Mouse (Mus musculus) embryonic facial prominence, embryonic 11.5 days (tissue): ENCODE results near the gene Rp9. TPM values are rescaled to one million over a fixed set of nuclear protein-coding genes. Genes with fewer than 3 reads are reported as not detected.

ENCODE experiments used
- ATAC-seq: fragments of 200-750 bp; cut with Nextera tagmentation; replicated peaks from 2 replicates; pipeline ENCODE4 v1.8.0; 2017; ENCODE audit warnings: low read depth; ENCODE audit not compliant: insufficient number of reproducible peaks, low FRiP score, low TSS enrichment
- DNase-seq: peaks from one replicate; pipeline ENCODE4 v3.0.0-alpha.2; 2015; ENCODE audit warnings: low spot score
- H3K27ac ChIP-seq: fragments of 300-500 bp; sonication (generic); replicated peaks from 2 replicates; pipeline ENCODE4 v1.5.1; 2014; ENCODE audit warnings: mild to moderate bottlenecking, low read depth, low read length, control low read depth
- H3K27me3 ChIP-seq: fragments of 300-500 bp; sonication (generic); 2 replicates; pipeline ENCODE4 v1.6.1; 2014; ENCODE audit warnings: mild to moderate bottlenecking, low read length, moderate library complexity, mixed read lengths; ENCODE audit not compliant: control insufficient read depth, insufficient read depth
- H3K36me3 ChIP-seq: fragments of 300-500 bp; sonication (generic); replicated peaks from 2 replicates; pipeline ENCODE4 v1.6.1; 2014; ENCODE audit warnings: low read depth, mild to moderate bottlenecking, low read length, moderate library complexity, mixed read lengths; ENCODE audit not compliant: control insufficient read depth, insufficient read depth
- H3K4me1 ChIP-seq: fragments of 300-500 bp; sonication (generic); 2 replicates; pipeline ENCODE4 v1.6.1; 2014; ENCODE audit warnings: low read length, mixed read lengths; ENCODE audit not compliant: control insufficient read depth, insufficient read depth
- H3K4me2 ChIP-seq: fragments of 300-500 bp; sonication (generic); 2 replicates; pipeline ENCODE4 v1.6.1; 2014; ENCODE audit warnings: low read depth, mild to moderate bottlenecking, control low read depth, low read length, moderate library complexity
- H3K4me3 ChIP-seq: fragments of 300-500 bp; sonication (generic); 2 replicates; pipeline ENCODE4 v1.5.1; 2014; ENCODE audit warnings: low read depth, low read length, control low read depth
- H3K9ac ChIP-seq: fragments of 300-500 bp; sonication (generic); replicated peaks from 2 replicates; pipeline ENCODE4 v1.6.1; 2014; ENCODE audit warnings: mild to moderate bottlenecking, control low read depth, low read length
- H3K9me3 ChIP-seq: fragments of 300-500 bp; sonication (generic); replicated peaks from 2 replicates; pipeline ENCODE4 v1.6.1; 2016; ENCODE audit warnings: mild to moderate bottlenecking, low read length, inconsistent platforms, mixed read lengths; ENCODE audit not compliant: control insufficient read depth
- WGBS: fragments of 180-500 bp; shearing (Covaris S2); extraction: QIAGEN DNeasy Blood & Tissue Kit; methylation state at CpG from one replicate; pipeline ENCODE4 v1.1.7; 2014; 5-methylcytosine and 5-hydroxymethylcytosine counted together
- polyA plus RNA-seq: library from polyadenylated mRNA; unstranded; fragments of >200 nt; fragmentation: Nextera tagmentation; extraction: Ambion mirVana; gene quantifications from 2 replicates; pipeline ENCODE4 v1.2.1, GENCODE M21; 2014

The Rp9 gene
- polyA plus RNA-seq, 1 experiment from 2014 or later: 56.1 TPM

DNA sequence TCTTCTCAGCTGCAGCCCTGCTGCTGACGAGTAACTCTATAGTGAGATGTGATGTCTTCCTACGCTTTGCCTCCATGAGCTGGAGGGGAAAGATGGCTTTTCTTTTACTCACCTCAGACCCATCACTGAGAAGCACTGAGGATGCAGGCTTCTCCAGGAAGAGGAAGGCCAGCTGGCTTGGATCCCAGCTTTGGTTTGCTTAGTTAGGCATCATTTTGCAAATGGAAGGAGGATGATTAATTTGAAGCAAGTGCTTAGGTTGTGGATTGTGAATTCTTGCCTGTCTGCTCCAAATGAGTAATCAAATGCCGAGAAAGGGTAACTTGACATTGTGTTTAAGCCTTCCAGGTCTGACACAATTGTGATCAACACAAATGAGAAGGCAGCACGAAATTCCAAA is 70.5 kb downstream of the Rp9 start:
- WGBS: 79% methylated on average over 4 of the region's 4 CpGs
- H3K4me3 ChIP-seq: no peak overlapping the region
- DNase-seq (no peak), ATAC-seq (no peak)
- no peak overlapping the region for H3K4me2 ChIP-seq
- no peaks in the 10 kb centered on the region for H3K36me3 ChIP-seq
- H3K4me1 ChIP-seq: no peaks in the 10 kb centered on the region
- H3K9me3 ChIP-seq: no peaks in the 10 kb centered on the region
- H3K27me3 ChIP-seq: no peaks in the 10 kb centered on the region
- no peak overlapping the region for H3K9ac ChIP-seq
- H3K27ac ChIP-seq: no peak overlapping the region

DNA sequence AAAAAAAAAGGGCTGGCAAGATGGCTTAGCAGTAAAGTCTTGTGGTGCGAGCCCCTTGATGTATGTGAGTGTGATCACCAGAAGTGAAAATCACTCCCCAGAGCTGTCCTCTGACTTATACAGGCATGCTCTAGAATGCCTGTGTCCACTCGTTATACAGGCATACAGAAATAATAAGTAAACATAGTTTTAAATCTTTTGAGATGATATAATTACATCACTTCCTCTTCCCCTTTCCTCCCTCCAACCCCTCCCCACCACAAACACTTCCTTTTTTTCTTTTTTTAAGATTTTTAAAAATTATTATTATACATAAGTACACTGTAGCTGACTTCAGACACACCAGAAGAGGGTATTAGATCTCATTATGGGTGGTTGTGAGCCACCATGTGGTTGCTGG is 74.8 kb downstream of the Rp9 start:
- H3K9ac ChIP-seq: no peak overlapping the region
- no peaks in the 10 kb centered on the region for H3K4me1 ChIP-seq
- H3K9me3 ChIP-seq: no peaks in the 10 kb centered on the region
- DNase-seq (no peak), ATAC-seq (no peak)
- H3K4me2 ChIP-seq: no peak overlapping the region
- no peaks in the 10 kb centered on the region for H3K36me3 ChIP-seq
- no peak overlapping the region for H3K4me3 ChIP-seq
- no peak overlapping the region for H3K27ac ChIP-seq
- 86% methylated on average over 2 of the region's 2 CpGs for WGBS
- no peaks in the 10 kb centered on the region for H3K27me3 ChIP-seq

DNA sequence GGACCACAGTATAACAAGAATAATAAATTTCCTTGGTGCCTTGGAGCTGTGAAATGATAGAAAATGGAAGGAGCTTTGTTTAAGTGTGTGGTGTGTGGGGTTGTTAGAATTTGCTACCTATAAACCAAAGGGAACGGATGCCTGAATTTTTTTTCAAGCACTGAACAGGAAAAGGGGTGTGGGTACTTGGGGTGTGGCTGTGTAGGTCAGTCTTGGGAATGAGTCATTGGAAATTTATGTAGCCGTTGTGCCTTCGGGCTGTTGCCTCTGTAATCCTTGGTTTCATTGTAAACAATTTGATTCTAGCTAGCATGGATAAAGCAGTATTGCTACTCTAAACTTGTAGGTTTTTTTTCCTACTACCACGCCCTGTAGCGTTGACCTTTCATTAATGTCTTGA is 79.2 kb downstream of the Rp9 start:
- DNase-seq (no peak), ATAC-seq (no peak)
- Histone ChIP-seq H3K4me3 (no peak overlapping the region), H3K9me3 (no peaks in the 10 kb centered on the region), H3K36me3 (no peaks in the 10 kb centered on the region), H3K4me2 (no peak overlapping the region), H3K27ac (no peak overlapping the region), H3K4me1 (no peaks in the 10 kb centered on the region), H3K27me3 (no peaks in the 10 kb centered on the region), H3K9ac (no peak overlapping the region)
- 88% methylated on average over 5 of the region's 5 CpGs for WGBS

- H3K4me2 ChIP-seq: peak overlapping the region; percentile 78; the same call in 1 of the 2 replicates
- 70% methylated on average over 6 of the region's 6 CpGs for WGBS
- H3K9ac ChIP-seq: peak overlapping the region; percentile 88; the same call in 1 of the 2 replicates
- ATAC-seq (no peak), DNase-seq (no peak)
- H3K36me3 ChIP-seq: no peaks in the 10 kb centered on the region
- H3K27ac ChIP-seq: no peak overlapping the region
- peak overlapping the region; percentile 76; the same call in 1 of the 2 replicates for H3K4me3 ChIP-seq
- no peaks in the 10 kb centered on the region for H3K4me1 ChIP-seq
- H3K9me3 ChIP-seq: no peaks in the 10 kb centered on the region
- no peaks in the 10 kb centered on the region for H3K27me3 ChIP-seq
Observed at GRCm38 (mm10) chr9:22389736-22390245, 79.8 kb downstream of the Rp9 start.

DNA sequence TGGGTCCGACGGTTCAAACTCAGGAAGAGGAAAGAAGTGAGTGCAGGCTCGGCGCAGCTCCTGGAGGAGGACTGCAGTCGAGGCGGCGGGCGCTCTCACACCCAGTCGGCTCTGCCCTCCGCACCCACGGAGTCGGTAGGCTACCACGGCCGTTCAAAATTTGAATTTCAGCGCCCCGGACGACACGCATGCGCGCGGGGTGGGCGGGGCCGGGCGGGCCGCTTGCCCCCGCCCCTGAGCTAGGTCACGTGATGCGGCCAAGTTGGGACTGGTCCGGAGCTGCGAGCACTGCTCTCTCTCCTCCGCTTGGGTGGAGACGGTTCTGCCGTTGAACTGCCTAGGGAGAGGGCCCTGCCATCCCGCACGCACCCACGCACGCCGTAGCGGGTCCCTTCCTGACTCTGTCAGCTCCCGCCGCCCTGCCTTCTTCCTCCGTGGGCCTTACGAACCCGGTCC is 80.5 kb downstream of the Rp9 start, which contains the start of gene Anln:
Anln (minus strand) TSS at position 168 of the 456 bp plus-strand sequence.
- DNase-seq (peak; percentile 96), ATAC-seq (peak; percentile 95)
- WGBS: under 1% methylated on average over 41 of the region's 44 CpGs
- no peaks in the 10 kb centered on the region for H3K9me3 ChIP-seq
- peak within 1 kb of the TSS; percentile 85 for H3K27ac ChIP-seq
- H3K27me3 ChIP-seq: no peaks in the 10 kb centered on the region
- no peaks in the 10 kb centered on the region for H3K4me1 ChIP-seq
- H3K9ac ChIP-seq: peak within 1 kb of the TSS; percentile 88
- peak within 1 kb of the TSS; percentile 76 for H3K4me3 ChIP-seq
- H3K36me3 ChIP-seq: no peaks in the 10 kb centered on the region
- H3K4me2 ChIP-seq: peak within 1 kb of the TSS; percentile 78

DNA sequence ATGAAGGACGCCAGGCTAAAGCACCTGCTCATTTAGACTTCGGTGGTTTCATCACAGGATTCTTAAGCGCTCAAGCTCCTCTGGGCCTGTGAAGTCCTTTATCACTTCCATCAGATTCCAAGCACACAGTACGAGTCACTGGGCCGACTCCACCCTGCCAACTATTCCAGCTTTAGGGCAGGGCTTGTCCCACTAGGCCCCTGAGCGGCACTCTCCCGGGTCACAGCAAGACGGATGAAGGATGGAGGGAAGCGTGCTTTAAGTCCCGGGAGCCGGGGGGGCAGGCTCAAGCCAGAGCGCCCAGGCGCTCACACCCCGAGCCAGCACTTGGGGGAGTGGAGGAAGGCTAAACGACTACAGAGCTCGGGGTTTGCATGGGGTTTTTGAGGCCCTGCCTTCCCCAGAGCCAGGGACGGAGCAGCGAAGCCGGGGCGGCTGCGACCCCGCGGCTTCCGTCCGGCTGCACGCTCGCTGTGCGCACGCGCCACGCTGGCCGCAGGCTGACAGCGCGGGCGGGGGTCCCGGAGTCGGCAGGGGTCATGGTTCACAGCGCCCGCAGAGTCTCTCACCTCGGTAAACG is 81.1 kb downstream of the Rp9 start:
- H3K27ac ChIP-seq: peak overlapping the region; percentile 85
- H3K4me3 ChIP-seq: peak overlapping the region; percentile 76
- no peaks in the 10 kb centered on the region for H3K9me3 ChIP-seq
- H3K4me2 ChIP-seq: peak overlapping the region; percentile 78
- WGBS: under 1% methylated on average over 41 of the region's 41 CpGs
- no peaks in the 10 kb centered on the region for H3K27me3 ChIP-seq
- DNase-seq (peak; percentile 77), ATAC-seq (peak; percentile 78)
- H3K36me3 ChIP-seq: no peaks in the 10 kb centered on the region
- peak overlapping the region; percentile 88 for H3K9ac ChIP-seq
- no peaks in the 10 kb centered on the region for H3K4me1 ChIP-seq

GRCm38 (mm10) chr9:22387901-22388300 is 81.6 kb downstream of the Rp9 start:
- 22% methylated on average over 6 of the region's 6 CpGs for WGBS
- no peaks in the 10 kb centered on the region for H3K4me1 ChIP-seq
- H3K9me3 ChIP-seq: no peaks in the 10 kb centered on the region
- H3K27me3 ChIP-seq: no peaks in the 10 kb centered on the region
- DNase-seq (no peak), ATAC-seq (no peak)
- H3K9ac ChIP-seq: peak overlapping the region; percentile 88
- H3K4me3 ChIP-seq: peak overlapping the region; percentile 76
- H3K27ac ChIP-seq: no peak overlapping the region
- peak overlapping the region; percentile 78 for H3K4me2 ChIP-seq
- H3K36me3 ChIP-seq: no peaks in the 10 kb centered on the region

GRCm38 (mm10) chr9:22385890-22386289 is 83.7 kb downstream of the Rp9 start:
- Histone ChIP-seq H3K27me3 (no peaks in the 10 kb centered on the region), H3K4me2 (no peak overlapping the region), H3K36me3 (0 out of 2 replicates have a peak, but pooled peaks cover 3% of the 10 kb centered on the region), H3K4me3 (no peak overlapping the region), H3K9ac (no peak overlapping the region), H3K4me1 (no peaks in the 10 kb centered on the region), H3K27ac (no peak overlapping the region), H3K9me3 (no peaks in the 10 kb centered on the region)
- ATAC-seq (no peak), DNase-seq (no peak)
- WGBS: 86% methylated on average over 2 of the region's 2 CpGs
